In the genomic region with DNA sequence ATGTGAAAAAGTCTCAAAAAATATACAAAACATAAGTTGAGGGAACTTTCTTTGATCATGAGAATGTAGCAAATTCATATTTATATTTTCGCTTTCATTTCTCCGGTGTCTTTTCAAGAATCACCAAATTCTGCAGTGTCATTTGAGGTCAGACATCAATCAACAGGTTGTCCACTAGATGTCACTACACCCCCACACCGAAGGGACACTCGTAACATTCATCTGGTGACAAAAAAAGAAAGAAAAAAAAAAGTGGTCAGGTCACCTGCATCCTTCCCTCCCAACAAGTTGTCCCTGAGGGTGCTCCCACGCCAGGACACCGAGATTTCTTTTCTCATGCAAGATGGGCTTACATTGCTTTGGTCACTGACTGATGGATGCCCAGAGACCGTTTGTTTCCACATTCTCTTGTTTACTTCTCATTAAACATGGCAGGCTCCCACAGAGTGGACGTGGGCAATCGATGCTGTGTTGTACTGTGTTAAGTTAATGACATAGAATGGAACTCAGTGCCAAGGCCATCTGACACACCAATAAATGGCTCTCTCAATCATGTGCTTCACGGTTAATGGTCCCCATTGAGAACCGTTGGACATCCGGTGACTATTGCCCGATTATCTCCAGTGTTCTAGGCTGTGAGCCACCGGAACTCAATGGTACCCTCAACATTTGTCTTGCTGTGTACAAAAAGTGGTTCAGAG, we compare ENCODE assay signal across 9 mouse cellular contexts.
A peak's percentile ranks its signal among the peaks of the same experiment; 100 is the strongest.
DNase-seq lines count a peak whose midpoint lies in the region; ATAC-seq and TF ChIP-seq lines count a peak whose summit lies in the region.
"Had no signal": no experiment of that assay in that cellular context is flagged by ENCODE, and none has a peak within 500 bp of the region (broad histone marks: within the 10 kb centered on the region; RNA-seq: fewer than 3 reads in every experiment).

No protein-coding gene starts in this region.

- no peak overlapping the region for H3K4me3 ChIP-seq in hindbrain, embryonic 10.5 days
- no peak overlapping the region for H3K4me3 ChIP-seq in hindbrain, embryonic 12.5 days
- no peak overlapping the region for H3K4me3 ChIP-seq in small intestine, adult 2 months (ENCODE audit: low read depth, low read length)
- H3K4me3 ChIP-seq: hindbrain, embryonic 15.5 days had no signal

- peak; percentile 57; the same call in 1 of the 2 replicates for TF ChIP-seq CTCF in small intestine, adult 2 months (IDR thresholded peaks at IDR 0.05; ENCODE audit: extremely low read depth, insufficient read length, insufficient replicate concordance, low read depth, low read length)

- H3K4me2 ChIP-seq in hindbrain, embryonic 12.5 days (replicated peaks), result no peak overlapping the region
- H3K4me2 ChIP-seq: hindbrain, embryonic 15.5 days had no signal

- DNase-seq in hindbrain, embryonic 10.5 days (ENCODE audit: low spot score), result peak; percentile 27
- peak; percentile 6 to 28 for DNase-seq in urinary bladder, adult 18-20 months (ENCODE audit: low spot score in 2 of 2)
- DNase-seq in urinary bladder, postnatal 10 days (ENCODE audit: low spot score), result no peak
- DNase-seq in cerebellum, postnatal 14 days, result peak; percentile 50 to 67
- DNase-seq in kidney, postnatal 4 days, result peak; percentile 51 to 62
- no peak for DNase-seq in c-Kit-positive CD71-positive TER-119-positive erythroid progenitor cells, embryonic 14.5 days (ENCODE audit: low spot score)

- H3K27me3 ChIP-seq in hindbrain, embryonic 10.5 days (ENCODE audit: insufficient read depth, poor library complexity, severe bottlenecking), result no peaks in the 10 kb centered on the region
- no peaks in the 10 kb centered on the region for H3K27me3 ChIP-seq in hindbrain, embryonic 12.5 days
- no peaks in the 10 kb centered on the region for H3K27me3 ChIP-seq in small intestine, adult 2 months (ENCODE audit: control insufficient read depth, insufficient read depth, low read length)
- H3K27me3 ChIP-seq: hindbrain, embryonic 15.5 days had no signal

- H3K36me3 ChIP-seq in hindbrain, embryonic 10.5 days, result no peaks in the 10 kb centered on the region
- no peaks in the 10 kb centered on the region for H3K36me3 ChIP-seq in hindbrain, embryonic 12.5 days
- H3K36me3 ChIP-seq in small intestine, adult 2 months (ENCODE audit: control insufficient read depth, insufficient read depth, low read length), result no peaks in the 10 kb centered on the region
- H3K36me3 ChIP-seq: hindbrain, embryonic 15.5 days had no signal

- no peak for TF ChIP-seq POLR2A in small intestine, adult 2 months (IDR thresholded peaks at IDR 0.05; ENCODE audit: low read depth, low read length)

- no peak for ATAC-seq in hindbrain, embryonic 12.5 days (ENCODE audit: low FRiP score)

- no peaks in the 10 kb centered on the region for H3K9me3 ChIP-seq in hindbrain, embryonic 10.5 days
- no peaks in the 10 kb centered on the region for H3K9me3 ChIP-seq in hindbrain, embryonic 12.5 days (replicated peaks)
- H3K9me3 ChIP-seq: hindbrain, embryonic 15.5 days had no signal

- H3K9ac ChIP-seq in hindbrain, embryonic 12.5 days, result no peak overlapping the region
- H3K9ac ChIP-seq: hindbrain, embryonic 15.5 days had no signal

- no peak overlapping the region for H3K27ac ChIP-seq in hindbrain, embryonic 10.5 days
- H3K27ac ChIP-seq in hindbrain, embryonic 12.5 days, result no peak overlapping the region
- H3K27ac ChIP-seq in small intestine, adult 2 months (ENCODE audit: insufficient read depth, low read depth, low read length), result no peak overlapping the region
- H3K27ac ChIP-seq: hindbrain, embryonic 15.5 days had no signal

- WGBS in hindbrain, embryonic 10.5 days, result 86% methylated on average over 14 of the region's 14 CpGs
- 78% methylated on average over 14 of the region's 14 CpGs for WGBS in hindbrain, embryonic 12.5 days
- 63% methylated on average over 14 of the region's 14 CpGs for WGBS in small intestine, adult 2 months

- H3K4me1 ChIP-seq in hindbrain, embryonic 10.5 days (replicated peaks), result peaks cover 12% of the 10 kb centered on the region
- 0 out of 2 replicates have a peak, but pooled peaks cover 2% of the 10 kb centered on the region for H3K4me1 ChIP-seq in hindbrain, embryonic 12.5 days
- H3K4me1 ChIP-seq in small intestine, adult 2 months (ENCODE audit: control insufficient read depth, insufficient read depth, insufficient read length, low read length), result no peaks in the 10 kb centered on the region

Comparison
In these comparisons a context has a peak if more than half of its experiments do, and no peak if none do; other contexts are left out.
1. DNase-seq: peak in hindbrain, embryonic 10.5 days (single experiment), urinary bladder, adult 18-20 months (2 of 2), cerebellum, postnatal 14 days (2 of 2) and kidney, postnatal 4 days (2 of 2); none in urinary bladder, postnatal 10 days (single experiment) and c-Kit-positive CD71-positive TER-119-positive erythroid progenitor cells, embryonic 14.5 days (single experiment).